Mouse (Mus musculus): ENCODE results near the gene Mybphl.

- TF ChIP-seq GATA1 (IDR thresholded peaks at IDR 0.05; ENCODE audit: low read length) (no peak), TAL1 (IDR thresholded peaks at IDR 0.05; ENCODE audit: low read length) (no peak)
These were observed 17.5 kb downstream of the Mybphl start for GRCm38 (mm10) chr3:108381945-108382875.
